Mouse (Mus musculus) testis, adult 2 months (tissue): Measurements from ENCODE around the gene Apbb1. TPM values are rescaled to one million over a fixed set of nuclear protein-coding genes. Genes with fewer than 3 reads are reported as not detected.

Experiments
- H3K27ac ChIP-seq: fragments of 200-500 bp; 2 replicates; pipeline ENCODE4 v1.5.1; 2012; ENCODE audit warnings: low read depth, low read length; ENCODE audit not compliant: control insufficient read depth, insufficient read depth
- H3K27me3 ChIP-seq: fragments of 200-500 bp; 2 replicates; pipeline ENCODE4 v1.6.1; 2012; ENCODE audit warnings: mild to moderate bottlenecking, low read length, moderate library complexity; ENCODE audit not compliant: control insufficient read depth, insufficient read depth
- H3K36me3 ChIP-seq: fragments of 200-500 bp; 2 replicates; pipeline ENCODE4 v1.6.1; 2012; ENCODE audit warnings: mild to moderate bottlenecking, low read length; ENCODE audit not compliant: control insufficient read depth, insufficient read depth
- H3K4me1 ChIP-seq: fragments of 200-500 bp; 2 replicates; pipeline ENCODE4 v1.6.1; 2012; ENCODE audit warnings: low read length; ENCODE audit not compliant: control insufficient read depth, insufficient read depth
- H3K4me3 ChIP-seq: fragments of 200-500 bp; 2 replicates; pipeline ENCODE4 v1.5.1; 2012; ENCODE audit warnings: low read depth, mild to moderate bottlenecking, low read length, moderate library complexity, mixed read lengths; ENCODE audit not compliant: control insufficient read depth
- CTCF ChIP-seq: fragments of 200-500 bp; IDR thresholded peaks from 2 replicates; pipeline ENCODE4 v1.5.1; 2012; ENCODE audit warnings: low read depth, mild to moderate bottlenecking, inconsistent platforms, low read length, moderate library complexity; ENCODE audit not compliant: control insufficient read depth, insufficient read depth, insufficient replicate concordance
- POLR2A ChIP-seq: fragments of 200-500 bp; IDR thresholded peaks from 2 replicates; pipeline ENCODE4 v1.6.1; 2012; ENCODE audit warnings: low read depth, mild to moderate bottlenecking, inconsistent platforms, low read length, moderate library complexity; ENCODE audit not compliant: control insufficient read depth
- polyA plus RNA-seq: library from polyadenylated mRNA; depleted of rRNA; stranded (reverse); fragments of >200 nt; gene quantifications from 2 replicates; pipeline ENCODE4 v1.2.3, GENCODE M21; 2012; rRNA removed

Apbb1 gene
- polyA plus RNA-seq, 1 experiment = 33.9 TPM

DNA sequence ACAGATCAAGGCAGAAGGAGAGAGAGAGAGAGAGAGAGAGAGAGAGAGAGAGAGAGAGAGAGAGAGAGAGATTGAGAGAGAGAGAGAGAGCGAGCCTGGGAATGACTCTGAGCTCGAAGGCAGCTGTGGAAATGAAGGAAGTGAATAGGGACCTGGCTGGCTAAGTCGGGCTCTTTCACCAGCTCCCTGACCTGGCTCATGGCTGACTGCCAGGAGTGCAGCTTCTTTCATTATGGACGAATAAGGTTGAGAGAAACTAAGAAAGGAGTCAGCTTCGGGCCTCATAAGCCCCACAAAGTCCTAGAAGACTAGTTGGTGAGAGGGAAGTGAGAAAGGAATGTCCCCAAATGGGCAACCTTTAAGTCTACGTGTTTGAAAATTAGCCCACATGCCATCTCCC, 61.3 kb downstream of the Apbb1 start:
- no peak overlapping the region for H3K4me3 ChIP-seq
- H3K27me3 ChIP-seq = no peaks in the 10 kb centered on the region
- TF ChIP-seq POLR2A = no peak
- TF ChIP-seq CTCF = no peak
- no peaks in the 10 kb centered on the region for H3K36me3 ChIP-seq
- no peaks in the 10 kb centered on the region for H3K4me1 ChIP-seq
- no peak overlapping the region for H3K27ac ChIP-seq

DNA sequence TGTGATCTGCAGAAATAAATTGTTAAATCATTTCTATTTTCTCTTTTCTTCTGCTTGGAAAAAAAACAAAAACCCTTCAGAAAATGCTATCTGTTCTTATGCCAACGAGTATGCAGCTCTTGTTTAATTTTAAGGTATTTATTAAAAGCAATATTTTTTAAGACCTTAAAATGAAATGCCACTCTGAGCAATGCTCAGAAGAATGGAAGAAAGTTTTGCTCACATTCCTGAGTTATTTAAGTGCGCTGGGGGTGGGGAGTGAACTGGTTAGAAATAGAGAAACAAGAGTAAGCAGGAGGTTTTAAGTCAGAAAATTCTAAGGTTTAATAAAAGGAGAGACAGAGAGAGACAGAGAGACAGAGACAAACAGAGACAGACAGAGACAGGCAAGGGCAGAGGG, 61.7 kb downstream of the Apbb1 start:
- H3K36me3 ChIP-seq = no peaks in the 10 kb centered on the region
- no peak for TF ChIP-seq CTCF
- no peak overlapping the region for H3K27ac ChIP-seq
- H3K27me3 ChIP-seq = no peaks in the 10 kb centered on the region
- H3K4me3 ChIP-seq = no peak overlapping the region
- no peaks in the 10 kb centered on the region for H3K4me1 ChIP-seq

GRCm38 (mm10) chr7:105519336-105519735, 62.1 kb downstream of the Apbb1 start:
- H3K4me1 ChIP-seq = no peaks in the 10 kb centered on the region

GRCm38 (mm10) chr7:105516669-105517360, 64.6 kb downstream of the Apbb1 start:
- TF ChIP-seq CTCF = no peak
- no peak for TF ChIP-seq POLR2A
- Histone ChIP-seq H3K4me1 (no peaks in the 10 kb centered on the region), H3K27ac (no peak overlapping the region), H3K27me3 (no peaks in the 10 kb centered on the region), H3K36me3 (no peaks in the 10 kb centered on the region), H3K4me3 (no peak overlapping the region)

More at GRCm38 (mm10) chr7:105519336-105519735, 62.1 kb downstream of the Apbb1 start:
- TF ChIP-seq POLR2A (no peak), CTCF (no peak)
- H3K4me3 ChIP-seq = no peak overlapping the region
- no peak overlapping the region for H3K27ac ChIP-seq
- H3K27me3 ChIP-seq = no peaks in the 10 kb centered on the region
- H3K36me3 ChIP-seq = no peaks in the 10 kb centered on the region

- no peak overlapping the region for H3K4me3 ChIP-seq
- no peaks in the 10 kb centered on the region for H3K36me3 ChIP-seq
- H3K4me1 ChIP-seq = no peaks in the 10 kb centered on the region
- TF ChIP-seq CTCF (peak; percentile 80), POLR2A (no peak)
- H3K27ac ChIP-seq = no peak overlapping the region
- H3K27me3 ChIP-seq = no peaks in the 10 kb centered on the region
These were observed 66.3 kb downstream of the Apbb1 start for GRCm38 (mm10) chr7:105515178-105515577.

DNA sequence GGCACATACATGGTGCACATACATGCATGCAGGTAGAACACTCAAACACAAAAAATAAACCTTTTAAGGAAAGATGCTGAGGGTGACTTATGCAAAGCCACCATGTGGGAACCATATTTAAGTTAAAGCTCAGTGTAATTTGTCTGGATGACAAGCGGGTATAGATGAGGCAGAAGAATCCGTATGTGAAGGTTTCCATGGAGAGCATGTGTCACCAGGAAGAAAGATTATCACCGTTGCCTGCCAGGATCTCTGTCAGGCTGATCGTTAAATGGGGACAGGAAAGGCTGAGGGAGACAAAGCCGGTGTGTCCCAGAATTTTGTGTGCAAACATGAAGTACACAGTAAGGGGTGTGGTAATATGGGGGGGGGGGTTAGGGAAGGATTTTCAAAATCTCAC, 66.9 kb downstream of the Apbb1 start:
- H3K4me1 ChIP-seq = no peaks in the 10 kb centered on the region
- H3K27ac ChIP-seq = no peak overlapping the region
- H3K36me3 ChIP-seq = no peaks in the 10 kb centered on the region
- TF ChIP-seq CTCF = no peak
- TF ChIP-seq POLR2A = no peak
- no peak overlapping the region for H3K4me3 ChIP-seq
- no peaks in the 10 kb centered on the region for H3K27me3 ChIP-seq

DNA sequence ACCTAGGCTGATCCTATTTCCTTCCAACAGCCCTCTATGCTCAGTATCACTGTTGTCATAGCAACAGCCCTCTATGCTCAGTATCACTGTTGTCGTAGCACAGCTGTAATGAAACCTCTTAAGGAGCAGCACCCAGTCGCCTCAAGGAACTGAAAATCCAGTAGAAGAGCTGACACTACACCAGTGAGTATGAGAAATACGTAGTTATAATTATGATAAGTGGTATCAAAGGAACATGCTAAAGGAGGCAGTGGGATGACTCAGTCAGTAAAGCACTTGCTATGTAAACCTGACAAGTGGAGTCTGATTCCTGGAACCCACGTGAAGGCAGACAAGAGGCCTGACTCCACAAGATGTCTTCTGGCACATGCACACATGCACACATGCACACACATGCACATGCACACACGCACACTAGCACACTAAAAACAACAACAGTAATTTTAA, 67.6 kb downstream of the Apbb1 start:
- Histone ChIP-seq H3K4me3 (no peak overlapping the region), H3K36me3 (no peaks in the 10 kb centered on the region), H3K4me1 (no peaks in the 10 kb centered on the region), H3K27me3 (no peaks in the 10 kb centered on the region), H3K27ac (no peak overlapping the region)
- TF ChIP-seq POLR2A = no peak
- no peak for TF ChIP-seq CTCF

GRCm38 (mm10) chr7:105510143-105510542, 71.3 kb downstream of the Apbb1 start:
- Histone ChIP-seq H3K4me1 (no peaks in the 10 kb centered on the region), H3K27ac (no peak overlapping the region), H3K36me3 (no peaks in the 10 kb centered on the region), H3K4me3 (no peak overlapping the region), H3K27me3 (no peaks in the 10 kb centered on the region)
- no peak for TF ChIP-seq POLR2A
- no peak for TF ChIP-seq CTCF

Other genes starting within 250 kb of the Apbb1 start
- 0.21 and 0.71 TPM in 2 replicates for gene Olfr690, start 247.5 kb downstream of the Apbb1 start, polyA plus RNA-seq
- gene Olfr691, start 239.4 kb downstream of the Apbb1 start, polyA plus RNA-seq = 0.82 and 0.93 TPM in 2 replicates
- gene Olfr692, start 213.4 kb downstream of the Apbb1 start, polyA plus RNA-seq = not detected in 2 replicates
- gene Gm5901, start 206.6 kb downstream of the Apbb1 start, polyA plus RNA-seq = 188 and 217 TPM in 2 replicates
- gene Fam160a2, start 181.6 kb downstream of the Apbb1 start, polyA plus RNA-seq = 73.7 and 76.9 TPM in 2 replicates
- 7.9 and 8.3 TPM in 2 replicates for gene Cnga4, start 177.1 kb downstream of the Apbb1 start, polyA plus RNA-seq
- 0.07 and 0.12 TPM in 2 replicates for gene Cckbr, start 155.9 kb downstream of the Apbb1 start, polyA plus RNA-seq
- gene Cavin3, start 99.4 kb downstream of the Apbb1 start, polyA plus RNA-seq = 2.0 and 4.9 TPM in 2 replicates
- gene Smpd1, start 27.3 kb downstream of the Apbb1 start, polyA plus RNA-seq = 3.9 and 4.0 TPM in 2 replicates
- gene Hpx, start 18.5 kb upstream of the Apbb1 start, polyA plus RNA-seq = 0.30 and 0.36 TPM in 2 replicates
- gene Trim3, start 51.9 kb upstream of the Apbb1 start, polyA plus RNA-seq = 4.6 and 5.1 TPM in 2 replicates
- gene Timm10b, start 58.4 kb upstream of the Apbb1 start, polyA plus RNA-seq = 73.6 and 76.1 TPM in 2 replicates
- 12.4 and 12.5 TPM in 2 replicates for gene Arfip2, start 58.8 kb upstream of the Apbb1 start, polyA plus RNA-seq
- 52.1 and 76.2 TPM in 2 replicates for gene Gm45799, start 58.9 kb upstream of the Apbb1 start, polyA plus RNA-seq
- 31.7 and 31.9 TPM in 2 replicates for gene Dnhd1, start 69.2 kb upstream of the Apbb1 start, polyA plus RNA-seq
- 42.9 and 44.0 TPM in 2 replicates for gene Ilk, start 154.9 kb upstream of the Apbb1 start, polyA plus RNA-seq
- 2.1 and 2.4 TPM in 2 replicates for gene Rrp8, start 155.7 kb upstream of the Apbb1 start, polyA plus RNA-seq
- 472 and 503 TPM in 2 replicates for gene Taf10, start 162.7 kb upstream of the Apbb1 start, polyA plus RNA-seq
- gene Tpp1, start 170.6 kb upstream of the Apbb1 start, polyA plus RNA-seq = 9.9 and 10.5 TPM in 2 replicates
- 3.2 and 5.5 TPM in 2 replicates for gene Dchs1, start 206.0 kb upstream of the Apbb1 start, polyA plus RNA-seq
- gene Mrpl17, start 229.4 kb upstream of the Apbb1 start, polyA plus RNA-seq = 73.3 and 97.2 TPM in 2 replicates